Mouse (Mus musculus): ENCODE data around the gene Notch4. TPM values are rescaled to one million over a fixed set of nuclear protein-coding genes. Genes with fewer than 3 reads are reported as not detected.
A peak's percentile ranks its signal among the peaks of the same experiment; 100 is the strongest.
"Not testable (repeated sequence)": the region's sequence is repeated elsewhere in the genome, so short reads cannot be mapped to it uniquely, and the experiment has no call there.

Notch4 gene
- polyA plus RNA-seq (2015; fragmentation: Nextera tagmentation; extraction: Ambion mirVana) = 8.7 and 11.8 TPM in 2 replicates

DNA sequence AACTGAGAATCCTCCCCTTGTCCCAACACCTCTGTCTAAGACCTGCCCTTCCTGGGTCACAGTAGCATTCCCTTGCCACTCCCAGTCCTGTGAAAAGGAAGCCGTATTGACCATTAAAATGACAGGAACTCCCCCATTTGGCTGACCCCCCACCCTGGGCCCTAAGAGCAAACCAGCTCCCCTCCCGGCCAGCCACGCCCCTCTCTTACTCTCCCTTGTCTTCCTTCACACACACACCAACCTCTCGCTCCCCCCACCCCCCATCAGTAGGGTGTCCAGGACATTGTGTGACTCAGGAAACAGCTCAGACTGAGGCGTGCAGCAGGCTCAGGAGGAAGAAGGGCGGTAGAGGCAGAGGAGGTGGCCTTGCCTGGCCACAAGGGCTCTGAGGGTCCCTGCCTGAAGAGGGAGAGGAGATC is at the start of gene Notch4:
TSS of gene Notch4 (plus strand) at position 266 of the 419 bp plus-strand sequence.
- H3K4me1 ChIP-seq = peaks cover 27% of the 10 kb centered on the region
- H3K36me3 ChIP-seq = no peaks in the 10 kb centered on the region
- peak within 1 kb of the TSS; percentile 18; the same call in 1 of the 2 replicates for H3K9ac ChIP-seq
- no peaks in the 10 kb centered on the region for H3K9me3 ChIP-seq (replicated peaks)
- peak within 1 kb of the TSS; percentile 49 for H3K4me2 ChIP-seq
- ATAC-seq (replicated peaks; ENCODE audit: low FRiP score) = peak; percentile 59
- H3K4me3 ChIP-seq (replicated peaks) = peak within 1 kb of the TSS; percentile 29
- H3K27ac ChIP-seq = peak within 1 kb of the TSS; percentile 88
- 6% methylated on average over 6 of the region's 6 CpGs for WGBS
- H3K27me3 ChIP-seq = no peaks in the 10 kb centered on the region

DNA sequence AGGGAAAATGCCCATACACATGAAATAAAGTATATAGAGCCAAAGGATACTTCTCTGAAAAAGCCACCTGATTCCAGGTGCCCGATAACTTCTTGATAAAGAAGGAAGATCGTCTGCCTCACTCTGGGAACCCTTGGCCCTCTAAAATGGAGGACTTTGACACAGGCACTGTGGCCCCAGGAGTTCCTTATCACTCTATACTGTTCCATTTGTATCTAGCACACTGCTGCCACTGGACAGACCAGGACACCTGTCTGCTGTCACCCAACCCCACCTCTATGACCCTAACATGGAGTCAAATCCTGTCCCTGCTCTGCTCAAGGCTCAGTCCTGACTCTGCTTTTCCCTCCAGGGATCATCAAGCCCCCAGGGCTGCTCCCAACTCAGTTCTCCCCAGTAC is 47.6 kb upstream of the Notch4 start:
- 88% methylated on average over 2 of the region's 2 CpGs for WGBS
- no peaks in the 10 kb centered on the region for H3K27me3 ChIP-seq
- no peak overlapping the region for H3K4me3 ChIP-seq (replicated peaks)
- H3K4me1 ChIP-seq = no peaks in the 10 kb centered on the region
- H3K27ac ChIP-seq = no peak overlapping the region
- no peaks in the 10 kb centered on the region for H3K36me3 ChIP-seq
- H3K4me2 ChIP-seq = no peak overlapping the region
- no peak overlapping the region for H3K9ac ChIP-seq
- no peak for ATAC-seq (replicated peaks; ENCODE audit: low FRiP score)
- H3K9me3 ChIP-seq (replicated peaks) = no peaks in the 10 kb centered on the region

GRCm38 (mm10) chr17:34517252-34517651 is 46.8 kb upstream of the Notch4 start, which contains the start of gene Btnl6:
TSS of gene Btnl6 (minus strand) at chr17:34517352.
- Histone ChIP-seq H3K9me3 (replicated peaks) (no peaks in the 10 kb centered on the region), H3K36me3 (no peaks in the 10 kb centered on the region), H3K27me3 (no peaks in the 10 kb centered on the region), H3K4me1 (no peaks in the 10 kb centered on the region), H3K27ac (no peak within 1 kb of the TSS), H3K4me2 (no peak within 1 kb of the TSS), H3K9ac (no peak within 1 kb of the TSS), H3K4me3 (replicated peaks) (no peak within 1 kb of the TSS)
- WGBS = 89% methylated on average over 4 of the region's 4 CpGs
- ATAC-seq (replicated peaks; ENCODE audit: low FRiP score) = no peak

DNA sequence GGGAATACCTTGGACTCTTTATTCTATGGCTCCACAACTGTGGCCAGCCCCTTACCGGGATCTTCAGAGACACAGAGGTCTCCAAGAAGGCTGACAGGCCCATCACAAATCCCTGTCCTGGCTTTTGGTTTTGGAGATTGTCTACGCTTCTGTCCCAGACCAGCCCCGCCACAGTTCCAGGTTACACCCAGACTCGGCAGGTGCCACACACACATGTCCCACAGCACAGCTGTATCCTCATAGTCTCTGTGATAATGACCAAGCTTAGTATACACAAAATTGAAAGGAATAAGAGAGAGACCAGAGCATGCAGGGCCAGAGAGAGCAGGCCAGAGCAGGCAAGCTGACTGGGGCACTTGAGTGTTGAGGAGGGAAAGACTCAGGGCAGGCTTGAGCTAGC is 46.3 kb upstream of the Notch4 start:
- H3K9ac ChIP-seq = no peak overlapping the region
- H3K9me3 ChIP-seq (replicated peaks) = no peaks in the 10 kb centered on the region
- H3K27ac ChIP-seq = no peak overlapping the region
- no peaks in the 10 kb centered on the region for H3K4me1 ChIP-seq
- WGBS = 86% methylated on average over 4 of the region's 4 CpGs
- H3K36me3 ChIP-seq = no peaks in the 10 kb centered on the region
- ATAC-seq (replicated peaks; ENCODE audit: low FRiP score) = no peak
- H3K27me3 ChIP-seq = no peaks in the 10 kb centered on the region
- H3K4me2 ChIP-seq = no peak overlapping the region
- H3K4me3 ChIP-seq (replicated peaks) = no peak overlapping the region

DNA sequence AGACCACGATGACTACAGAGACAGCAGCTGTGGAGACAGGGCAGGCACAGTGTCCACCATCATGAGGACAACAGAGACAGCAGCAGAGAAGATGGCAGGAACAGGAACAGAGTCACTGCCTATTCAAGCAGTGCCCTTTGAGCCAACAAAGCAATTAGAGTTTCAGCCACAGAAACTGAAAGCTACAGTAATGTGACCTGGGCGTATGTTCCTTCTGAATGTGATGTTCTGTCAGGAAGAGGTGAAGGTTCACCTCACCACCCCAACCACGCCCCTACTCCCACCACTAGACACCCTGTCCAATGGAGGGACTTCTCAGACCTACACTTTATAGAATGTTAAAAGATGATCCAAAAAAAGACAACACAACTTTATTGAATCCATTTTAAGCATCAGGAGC is 45.5 kb upstream of the Notch4 start:
- H3K9me3 ChIP-seq (replicated peaks); H3K27me3 ChIP-seq; H3K4me2 ChIP-seq; H3K4me3 ChIP-seq (replicated peaks); ATAC-seq (replicated peaks; ENCODE audit: low FRiP score); H3K36me3 ChIP-seq; H3K4me1 ChIP-seq; H3K27ac ChIP-seq; H3K9ac ChIP-seq: not testable (repeated sequence)
- 61% methylated on average over 3 of the region's 3 CpGs for WGBS

- Histone ChIP-seq H3K27me3 (no peaks in the 10 kb centered on the region), H3K9ac (no peak overlapping the region), H3K9me3 (replicated peaks) (no peaks in the 10 kb centered on the region), H3K4me1 (no peaks in the 10 kb centered on the region), H3K4me3 (replicated peaks) (no peak overlapping the region), H3K36me3 (no peaks in the 10 kb centered on the region), H3K4me2 (no peak overlapping the region), H3K27ac (no peak overlapping the region)
- 73% methylated on average over 1 of the region's 1 CpGs for WGBS
- ATAC-seq (replicated peaks; ENCODE audit: low FRiP score) = no peak
These were observed 45.1 kb upstream of the Notch4 start for GRCm38 (mm10) chr17:34519001-34519400.

DNA sequence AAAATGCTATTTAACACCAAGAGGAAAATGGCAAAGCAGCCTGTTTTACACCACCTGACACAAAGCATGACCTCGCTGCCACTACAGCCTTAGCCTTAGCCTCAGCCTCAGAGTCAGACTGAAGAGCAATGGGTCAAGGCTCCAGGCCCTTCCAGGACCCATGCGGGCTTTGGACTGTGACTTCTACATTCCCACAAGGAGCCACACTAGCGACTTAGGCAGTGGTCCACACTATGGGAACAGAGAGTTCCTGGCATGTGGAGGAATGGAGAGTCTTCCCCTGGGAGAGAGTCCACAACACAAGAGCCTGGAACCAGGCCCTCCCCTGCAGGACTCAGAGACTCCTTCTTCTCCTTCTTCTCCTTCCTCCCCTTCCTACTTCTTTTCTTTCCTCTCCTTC is 31.4 kb upstream of the Notch4 start:
- no peak overlapping the region for H3K4me3 ChIP-seq (replicated peaks)
- H3K9ac ChIP-seq = no peak overlapping the region
- H3K4me2 ChIP-seq = no peak overlapping the region
- WGBS = 83% methylated on average over 3 of the region's 3 CpGs
- H3K27ac ChIP-seq = no peak overlapping the region
- no peak for ATAC-seq (replicated peaks; ENCODE audit: low FRiP score)
- H3K36me3 ChIP-seq = no peaks in the 10 kb centered on the region
- no peaks in the 10 kb centered on the region for H3K9me3 ChIP-seq (replicated peaks)
- H3K27me3 ChIP-seq = no peaks in the 10 kb centered on the region
- H3K4me1 ChIP-seq = no peaks in the 10 kb centered on the region

DNA sequence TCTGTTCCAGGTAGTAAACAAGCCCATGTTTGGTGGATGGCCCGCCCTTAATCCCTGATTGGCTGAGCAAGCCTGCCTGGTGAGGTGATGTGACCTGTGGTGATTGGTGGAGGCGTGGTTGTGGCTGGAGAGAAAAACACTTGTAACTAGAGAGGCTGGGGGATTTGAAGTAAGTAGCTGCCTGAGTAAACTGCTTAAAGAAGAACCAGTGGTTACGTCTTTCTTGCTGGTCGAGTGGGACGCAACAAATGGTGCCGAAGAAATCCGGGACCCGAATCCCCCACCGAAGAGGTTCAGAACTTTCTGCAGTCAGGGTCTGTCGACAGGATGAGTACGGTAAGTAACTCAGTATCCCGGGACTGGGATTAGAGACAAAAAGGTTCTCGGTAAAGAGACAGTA is 20.5 kb upstream of the Notch4 start:
- not testable (repeated sequence) for H3K27me3 ChIP-seq; H3K27ac ChIP-seq; H3K4me3 ChIP-seq (replicated peaks); H3K4me2 ChIP-seq; H3K36me3 ChIP-seq; H3K9me3 ChIP-seq (replicated peaks); ATAC-seq (replicated peaks; ENCODE audit: low FRiP score); H3K4me1 ChIP-seq; H3K9ac ChIP-seq
- WGBS = 98% methylated on average over 13 of the region's 13 CpGs

- Histone ChIP-seq H3K36me3 (no peaks in the 10 kb centered on the region), H3K4me2 (no peak overlapping the region), H3K27me3 (no peaks in the 10 kb centered on the region), H3K9me3 (replicated peaks) (no peaks in the 10 kb centered on the region), H3K9ac (no peak overlapping the region), H3K4me3 (replicated peaks) (no peak overlapping the region), H3K27ac (no peak overlapping the region), H3K4me1 (no peaks in the 10 kb centered on the region)
- ATAC-seq (replicated peaks; ENCODE audit: low FRiP score) = no peak
- WGBS = 92% methylated on average over 1 of the region's 1 CpGs
These were observed 17.3 kb upstream of the Notch4 start for GRCm38 (mm10) chr17:34546797-34547196.

- Histone ChIP-seq H3K4me1 (no peaks in the 10 kb centered on the region), H3K4me2 (no peak overlapping the region), H3K27ac (no peak overlapping the region), H3K9ac (no peak overlapping the region), H3K4me3 (replicated peaks) (no peak overlapping the region), H3K36me3 (no peaks in the 10 kb centered on the region), H3K27me3 (no peaks in the 10 kb centered on the region), H3K9me3 (replicated peaks) (no peaks in the 10 kb centered on the region)
- no peak for ATAC-seq (replicated peaks; ENCODE audit: low FRiP score)
- 87% methylated on average over 4 of the region's 4 CpGs for WGBS
These were observed 16.5 kb upstream of the Notch4 start for GRCm38 (mm10) chr17:34547601-34548000.

DNA sequence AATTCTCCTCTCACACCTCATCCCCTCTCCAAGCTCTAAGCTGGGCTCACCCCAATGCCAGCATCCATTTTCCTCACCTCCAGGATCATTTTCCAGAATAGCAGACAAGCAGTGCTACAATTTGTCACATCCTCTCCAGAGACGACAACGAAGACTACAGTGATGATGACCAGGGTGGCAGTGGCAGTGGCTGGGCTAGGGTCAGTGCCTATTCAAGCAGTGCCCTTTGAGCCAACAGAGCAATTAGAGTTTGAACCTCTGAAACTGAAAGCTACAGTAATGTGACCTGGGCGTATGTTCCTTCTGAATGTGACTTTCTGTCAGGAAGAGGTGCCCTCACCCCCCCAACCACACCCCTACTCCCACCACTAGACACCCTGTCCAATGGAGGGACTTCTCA is 14.9 kb upstream of the Notch4 start:
- no peaks in the 10 kb centered on the region for H3K9me3 ChIP-seq (replicated peaks)
- no peak overlapping the region for H3K27ac ChIP-seq
- H3K9ac ChIP-seq = no peak overlapping the region
- no peak for ATAC-seq (replicated peaks; ENCODE audit: low FRiP score)
- no peak overlapping the region for H3K4me3 ChIP-seq (replicated peaks)
- H3K4me1 ChIP-seq = no peaks in the 10 kb centered on the region
- H3K27me3 ChIP-seq = no peaks in the 10 kb centered on the region
- no peak overlapping the region for H3K4me2 ChIP-seq
- 94% methylated on average over 3 of the region's 3 CpGs for WGBS
- H3K36me3 ChIP-seq = no peaks in the 10 kb centered on the region

- no peak overlapping the region for H3K4me3 ChIP-seq (replicated peaks)
- no peaks in the 10 kb centered on the region for H3K4me1 ChIP-seq
- H3K27ac ChIP-seq = no peak overlapping the region
- no peak overlapping the region for H3K4me2 ChIP-seq
- no peaks in the 10 kb centered on the region for H3K27me3 ChIP-seq
- no peaks in the 10 kb centered on the region for H3K9me3 ChIP-seq (replicated peaks)
- H3K9ac ChIP-seq = no peak overlapping the region
- 70% methylated on average over 2 of the region's 2 CpGs for WGBS
- ATAC-seq (replicated peaks; ENCODE audit: low FRiP score) = no peak
- no peaks in the 10 kb centered on the region for H3K36me3 ChIP-seq
These were observed 14.2 kb upstream of the Notch4 start for GRCm38 (mm10) chr17:34549843-34550242.

DNA sequence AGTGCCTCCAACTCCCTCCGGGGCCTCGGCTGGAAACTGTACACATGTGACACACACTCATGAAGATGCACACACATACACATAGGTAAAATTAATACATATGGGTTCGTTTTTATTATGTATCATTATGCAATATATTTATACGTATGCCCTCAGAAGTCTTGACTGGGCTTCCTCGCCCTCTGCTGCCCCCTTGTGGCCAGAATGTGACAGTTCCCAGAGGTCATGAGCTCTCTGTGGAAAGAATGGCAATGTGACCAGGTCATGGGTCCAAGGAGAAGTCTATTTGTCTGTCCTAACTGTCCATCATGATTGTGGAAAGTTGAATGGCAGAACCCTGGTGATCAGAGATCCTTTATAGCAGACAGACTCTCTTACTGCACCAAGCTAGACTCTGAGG is 8.6 kb upstream of the Notch4 start:
- no peak overlapping the region for H3K4me2 ChIP-seq
- WGBS = 24% methylated on average over 5 of the region's 5 CpGs
- H3K9ac ChIP-seq = no peak overlapping the region
- no peaks in the 10 kb centered on the region for H3K36me3 ChIP-seq
- H3K27me3 ChIP-seq = no peaks in the 10 kb centered on the region
- no peak for ATAC-seq (replicated peaks; ENCODE audit: low FRiP score)
- no peaks in the 10 kb centered on the region for H3K9me3 ChIP-seq (replicated peaks)
- no peak overlapping the region for H3K27ac ChIP-seq
- no peaks in the 10 kb centered on the region for H3K4me1 ChIP-seq
- no peak overlapping the region for H3K4me3 ChIP-seq (replicated peaks)

Data from kidney, embryonic 15.5 days (tissue).